Mouse (Mus musculus): ENCODE results near the gene Tas2r118. TPM values are rescaled to one million over a fixed set of nuclear protein-coding genes. Genes with fewer than 3 reads are reported as not detected.

The Tas2r118 gene
- not detected for total RNA-seq (2021)
- long read RNA-seq, result 0 reads

DNA sequence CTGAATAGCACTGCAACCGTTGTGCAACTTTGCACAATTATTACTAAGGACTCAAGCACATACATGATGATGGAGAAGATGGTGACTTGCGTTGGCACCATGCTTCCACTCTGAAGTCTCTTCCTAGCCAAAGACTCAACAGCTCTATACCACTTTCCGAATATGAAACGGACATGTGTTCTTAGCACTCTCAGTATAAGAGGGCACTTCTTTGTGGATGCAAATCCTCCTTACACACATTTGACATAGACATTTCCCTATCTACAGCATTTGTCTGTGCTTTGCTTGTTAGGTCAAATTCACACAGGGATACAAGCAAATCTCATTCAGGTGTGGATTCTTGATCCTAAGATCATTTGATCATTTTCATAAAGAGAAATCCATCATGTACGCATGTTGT, at the start of gene Tas2r118:
Tas2r118 (minus strand) TSS at position 101 of the 400 bp plus-strand sequence.
- no peak for DNase-seq (ENCODE audit: low spot score in 2 of 2)

DNA sequence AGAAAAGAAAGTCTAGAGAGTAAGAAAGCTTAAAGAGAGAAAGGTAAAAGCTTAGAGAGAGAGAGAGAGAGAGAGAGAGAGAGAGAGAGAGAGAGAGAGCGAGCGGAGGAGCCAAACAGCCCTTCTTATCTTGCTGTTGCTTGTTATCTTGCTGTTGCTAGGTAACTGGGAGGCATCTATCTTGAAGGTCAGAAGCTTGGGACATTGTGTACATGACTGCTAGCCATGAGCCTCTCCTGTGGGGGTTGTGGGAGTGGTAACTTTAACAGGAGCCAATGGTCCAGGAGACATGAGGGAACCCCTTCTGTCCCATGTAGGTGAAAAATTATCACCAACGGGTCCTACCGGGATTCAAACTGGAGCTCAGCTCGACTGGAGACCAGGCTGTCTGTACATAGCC, 48.5 kb upstream of the Tas2r118 start:
- DNase-seq (ENCODE audit: low spot score in 2 of 2), result no peak

DNA sequence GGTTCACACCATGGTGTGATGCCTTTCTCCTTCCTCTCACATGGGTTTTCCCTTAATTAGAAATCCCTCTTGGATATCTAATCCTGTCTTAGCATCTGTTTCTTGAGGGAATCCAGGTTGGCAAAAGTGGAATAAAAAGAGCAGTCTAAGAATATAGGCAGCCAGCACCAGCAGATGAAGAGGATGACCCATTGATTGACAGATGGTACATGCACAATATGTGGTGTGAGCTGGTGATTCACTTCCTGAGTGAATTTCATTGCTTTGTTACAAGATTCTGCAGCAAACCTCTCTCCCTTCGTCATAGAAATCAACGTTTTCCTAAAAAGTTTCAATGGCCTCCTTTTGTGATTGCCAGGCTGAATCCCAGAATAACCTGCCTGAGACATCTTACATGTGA, 23.4 kb upstream of the Tas2r118 start:
- DNase-seq (ENCODE audit: low spot score in 2 of 2), result no peak

DNA sequence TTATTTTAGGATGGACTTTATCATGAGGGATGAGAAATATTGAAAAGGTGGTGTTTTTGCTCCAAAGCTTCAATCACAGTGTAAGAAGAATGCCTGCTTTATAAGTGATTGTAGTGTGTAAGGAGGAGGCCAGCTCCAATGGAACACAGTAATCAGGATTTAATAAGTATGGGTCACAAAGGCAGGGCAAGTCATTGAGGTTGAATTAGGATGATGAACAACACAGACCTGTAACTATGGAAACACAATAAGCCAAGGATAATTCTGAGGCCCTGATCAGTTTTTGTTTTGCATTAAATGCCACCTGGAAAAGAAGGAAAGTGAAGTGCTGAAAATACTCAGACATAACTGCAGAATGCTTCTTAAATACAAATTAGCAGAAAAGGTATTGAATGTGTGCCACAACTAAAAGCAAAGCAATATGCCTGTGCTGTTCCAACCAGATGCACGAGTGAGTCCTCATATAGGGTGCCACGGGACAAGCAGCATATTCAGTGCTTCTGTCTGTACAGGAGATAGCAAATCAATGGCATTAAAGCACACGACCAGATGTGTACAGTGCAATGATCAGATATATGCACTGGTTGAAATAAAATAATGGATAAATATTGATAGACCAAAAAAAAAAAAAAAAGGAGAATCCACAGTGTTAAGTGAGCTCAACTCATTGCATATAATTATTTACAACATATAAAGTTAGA, 21.0 kb upstream of the Tas2r118 start:
- DNase-seq (ENCODE audit: low spot score in 2 of 2), result no peak

DNA sequence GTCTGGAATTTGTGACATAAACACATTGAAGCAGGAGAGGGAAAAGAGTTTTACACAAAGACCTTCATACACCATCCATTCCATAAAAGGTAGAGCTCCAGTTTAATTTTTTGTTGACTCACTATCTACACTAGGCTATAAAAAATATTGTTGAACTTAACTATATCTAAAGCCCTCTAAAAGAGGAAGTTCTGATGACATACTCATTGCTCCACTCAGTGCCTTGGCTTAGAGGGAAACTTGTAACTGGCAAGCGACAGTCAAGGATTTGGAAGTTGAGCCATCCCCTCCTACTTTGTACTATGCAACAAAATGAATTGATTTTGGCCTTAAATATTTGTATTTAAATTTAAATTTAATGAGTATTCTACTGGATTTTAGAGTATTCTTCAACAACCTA, 16.4 kb upstream of the Tas2r118 start:
- DNase-seq (ENCODE audit: low spot score in 2 of 2), result no peak

DNA sequence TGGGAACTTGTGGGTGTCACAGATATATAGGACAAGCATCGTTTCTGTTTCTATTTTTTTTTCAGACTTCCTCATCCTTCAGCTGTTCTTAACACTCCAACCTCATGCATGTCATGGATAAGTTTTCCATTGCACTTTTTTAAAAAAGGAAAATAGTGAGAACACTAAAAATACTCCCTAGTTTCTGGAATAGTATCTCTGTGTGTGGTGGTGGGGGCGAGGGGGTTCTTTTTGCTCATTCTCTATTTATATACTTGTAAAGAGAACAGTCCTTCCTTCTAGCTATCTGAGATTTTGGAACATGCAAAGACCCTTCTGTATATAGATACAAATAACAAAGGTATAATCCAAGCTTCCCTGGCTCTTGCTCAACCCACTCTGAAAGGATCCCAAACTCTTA, 2.9 kb downstream of the Tas2r118 start:
- DNase-seq (ENCODE audit: low spot score in 2 of 2), result no peak

DNA sequence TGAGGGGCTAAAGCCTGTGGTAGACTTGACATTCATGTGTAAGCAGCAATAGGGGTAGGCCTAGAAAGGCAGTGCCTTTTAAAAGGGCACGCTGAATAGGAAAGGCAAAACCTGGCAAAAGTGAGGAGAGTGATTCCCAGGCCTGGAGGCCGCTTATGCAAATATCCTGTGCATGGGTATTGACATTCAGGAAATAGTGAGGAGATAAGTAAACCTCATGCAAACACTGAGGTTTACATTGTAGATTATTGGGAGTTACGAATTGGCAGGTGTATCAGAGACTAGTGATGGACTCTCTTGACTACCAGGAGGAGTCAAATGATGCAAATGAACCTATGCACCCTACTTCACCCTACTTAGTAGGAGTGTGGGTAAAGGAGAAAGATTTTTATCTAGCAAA, 3.9 kb downstream of the Tas2r118 start:
- DNase-seq (ENCODE audit: low spot score in 2 of 2), result no peak

DNA sequence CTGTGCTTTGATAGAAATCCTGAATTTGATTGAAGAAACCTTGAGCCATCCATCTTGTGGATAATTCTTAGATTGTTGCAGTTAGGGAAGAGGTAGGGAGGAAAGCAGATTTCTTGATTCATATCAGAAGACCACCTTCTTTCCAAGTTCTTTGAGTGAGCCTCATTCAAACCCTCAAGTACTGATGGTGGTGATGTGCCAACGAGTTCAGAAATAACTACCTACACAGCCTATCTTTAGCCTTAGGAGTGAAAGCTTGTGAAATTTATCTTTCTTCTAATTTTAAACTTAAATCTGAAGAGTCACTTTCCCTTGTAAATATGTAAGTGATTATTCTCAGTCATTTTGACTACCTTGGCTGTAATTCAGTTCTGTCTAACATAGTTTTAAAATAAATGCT, 6.1 kb downstream of the Tas2r118 start:
- no peak for DNase-seq (ENCODE audit: low spot score in 2 of 2)

DNA sequence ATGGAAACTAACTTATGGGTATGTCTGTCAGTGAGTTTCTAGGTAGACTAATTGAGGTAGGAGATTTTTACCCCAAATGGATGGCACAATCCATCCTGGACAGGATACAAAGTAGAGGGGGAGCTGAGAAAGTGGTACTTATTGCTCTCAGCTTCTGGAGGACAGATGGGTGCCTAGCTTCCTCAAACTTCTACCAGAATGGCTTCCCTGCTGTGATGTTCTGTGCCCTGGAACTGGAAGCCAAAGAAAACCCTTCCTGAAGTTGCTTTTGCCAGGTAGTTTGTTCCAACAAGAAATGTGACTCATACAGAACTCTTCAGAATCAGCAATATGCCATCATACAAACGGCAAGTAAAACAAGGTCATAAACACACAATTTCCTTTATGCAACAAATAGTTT, 29.1 kb downstream of the Tas2r118 start:
- no peak for DNase-seq (ENCODE audit: low spot score in 2 of 2)

DNA sequence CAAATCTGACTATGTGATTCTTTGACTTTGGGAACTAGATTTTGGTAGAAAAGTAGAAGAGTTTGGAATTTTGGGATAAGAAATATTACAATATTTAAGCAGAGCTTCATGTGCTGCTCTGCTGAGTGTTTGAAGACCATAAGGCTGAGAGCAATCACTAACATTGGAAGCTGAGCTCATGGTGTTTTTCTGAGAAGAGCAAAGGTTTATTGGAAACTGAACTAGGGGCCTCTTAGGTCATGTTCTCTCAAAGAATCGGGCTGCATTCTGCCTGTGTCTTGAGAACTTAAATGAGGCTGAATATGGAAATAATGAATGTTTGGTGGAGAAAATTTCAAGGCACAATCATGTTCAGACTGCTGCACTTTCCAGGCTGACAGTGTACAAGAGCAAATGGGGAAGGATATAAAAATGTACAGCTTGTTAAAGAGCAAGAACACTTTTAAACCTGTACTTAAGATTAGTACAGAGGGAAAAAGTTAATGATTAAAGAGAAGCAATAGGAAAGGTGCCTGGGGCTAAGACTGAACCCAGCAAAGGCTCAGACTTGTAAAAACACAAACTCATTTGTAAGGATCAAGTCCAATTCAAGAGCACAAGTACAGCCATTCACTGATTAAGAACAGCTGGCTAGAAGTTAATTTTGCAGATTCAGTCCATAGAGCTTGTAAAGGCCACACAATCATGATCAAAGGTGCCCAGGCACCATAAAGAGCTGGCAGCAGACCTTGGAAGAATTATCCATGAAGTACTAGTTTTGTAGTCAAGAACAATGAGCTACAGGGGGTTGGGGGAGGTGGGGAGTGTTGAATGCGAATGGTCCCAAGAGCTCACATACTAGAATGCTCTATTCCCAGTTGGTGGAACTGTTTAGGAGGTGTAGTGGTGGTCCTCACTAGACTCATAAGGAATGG, 31.0 kb downstream of the Tas2r118 start:
- DNase-seq (ENCODE audit: low spot score in 2 of 2), result no peak

DNA sequence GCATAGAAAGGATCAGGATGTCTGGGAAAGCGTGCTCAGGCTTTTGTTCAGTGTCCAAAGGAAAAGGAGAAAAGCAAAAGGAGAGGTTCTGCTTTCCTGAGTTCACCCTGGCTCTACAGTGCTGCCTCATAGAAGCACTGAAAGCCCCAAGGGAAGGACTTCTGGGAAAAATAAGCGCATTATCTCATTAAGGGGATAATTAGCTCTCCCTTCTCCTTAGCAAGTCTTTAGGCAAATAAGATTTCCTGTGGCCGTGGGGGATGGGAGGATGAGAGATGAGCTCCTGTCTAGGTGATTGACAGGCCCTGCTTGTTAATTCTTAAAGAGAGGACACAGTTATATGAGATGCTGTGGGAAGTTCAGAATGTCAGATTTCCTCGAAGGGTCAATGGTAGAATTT, 33.4 kb downstream of the Tas2r118 start:
- no peak for DNase-seq (ENCODE audit: low spot score in 2 of 2)

DNA sequence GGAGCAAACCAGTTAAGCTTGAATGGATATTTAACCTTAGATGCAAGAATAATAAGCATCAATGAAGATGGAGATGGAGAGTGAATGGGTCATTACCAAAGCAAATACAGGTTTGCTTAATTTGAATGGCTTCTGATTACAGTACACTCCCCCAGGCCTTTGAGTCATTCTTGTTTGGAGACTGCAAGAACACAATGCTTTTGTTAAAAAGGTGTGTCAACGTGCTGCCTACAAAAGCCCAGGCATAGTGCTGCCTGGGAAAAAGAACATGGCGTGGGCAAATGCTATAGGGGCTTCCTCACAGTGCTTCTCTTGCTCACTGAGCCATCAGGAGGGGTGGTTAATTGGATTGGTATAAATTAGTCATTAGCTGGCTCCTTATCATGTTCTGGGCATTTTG, 46.1 kb downstream of the Tas2r118 start:
- no peak for DNase-seq (ENCODE audit: low spot score in 2 of 2)

Other genes starting within 250 kb of the Tas2r118 start
- 10 to 100 TPM; 79.1 to 83.7 TPM for gene Cadps2, start 130.6 kb downstream of the Tas2r118 start, total RNA-seq (2021)
- gene Slc13a1, start 198.0 kb upstream of the Tas2r118 start, total RNA-seq (2021), result under 1 TPM; 0.22 to 0.94 TPM